Mouse (Mus musculus) liver, embryonic 16.5 days (tissue): ENCODE measurements around the gene Mef2d. TPM values are rescaled to one million over a fixed set of nuclear protein-coding genes. Genes with fewer than 3 reads are reported as not detected.

Experiments used
- ATAC-seq: fragments of 200-750 bp; cut with Nextera tagmentation; 2 replicates; pipeline ENCODE4 v1.8.0; 2017; ENCODE audit warnings: low read depth, mild to moderate bottlenecking, moderate number of reproducible peaks, moderate library complexity
- H3K27ac ChIP-seq: fragments of 300-500 bp; sonication (generic); 2 replicates; pipeline ENCODE4 v1.5.1; 2014; ENCODE audit warnings: mild to moderate bottlenecking, low read length
- H3K27me3 ChIP-seq: fragments of 300-500 bp; sonication (generic); 2 replicates; pipeline ENCODE4 v1.6.1; 2014; ENCODE audit warnings: low read depth, low read length, mixed read lengths; ENCODE audit not compliant: control insufficient read depth, insufficient read depth
- H3K36me3 ChIP-seq: fragments of 300-500 bp; sonication (generic); 2 replicates; pipeline ENCODE4 v1.6.1; 2014; ENCODE audit warnings: mild to moderate bottlenecking; ENCODE audit not compliant: control insufficient read depth, insufficient read depth
- H3K4me1 ChIP-seq: fragments of 300-500 bp; sonication (generic); 2 replicates; pipeline ENCODE4 v1.6.1; 2014; ENCODE audit warnings: low read depth, low read length, mixed read lengths; ENCODE audit not compliant: control insufficient read depth
- H3K4me2 ChIP-seq: fragments of 300-500 bp; sonication (generic); 2 replicates; pipeline ENCODE4 v1.6.1; 2014; ENCODE audit warnings: low read depth, low read length, mixed read lengths
- H3K4me3 ChIP-seq: fragments of 300-500 bp; sonication (generic); 2 replicates; pipeline ENCODE4 v1.5.1; 2014; ENCODE audit warnings: low read depth, mild to moderate bottlenecking, low read length
- H3K9ac ChIP-seq: fragments of 300-500 bp; sonication (generic); 2 replicates; pipeline ENCODE4 v1.6.1; 2014; ENCODE audit warnings: low read depth, low read length
- H3K9me3 ChIP-seq: fragments of 300-500 bp; sonication (generic); replicated peaks from 2 replicates; pipeline ENCODE4 v1.6.1; 2016; ENCODE audit warnings: low read length; ENCODE audit not compliant: control insufficient read depth
- WGBS: fragments of 180-500 bp; shearing (Covaris S2); extraction: QIAGEN DNeasy Blood & Tissue Kit; methylation state at CpG from one replicate; pipeline ENCODE4 v1.1.7; 2014; ENCODE audit not compliant: insufficient replicate concordance; 5-methylcytosine and 5-hydroxymethylcytosine counted together
- microRNA-seq: library from miRNA; unstranded; fragments of <30 nt; microRNA quantifications from one replicate; pipeline ENCODE4, GENCODE M21; 2016
- polyA plus RNA-seq: library from polyadenylated mRNA; unstranded; fragments of >200 nt; fragmentation: Nextera tagmentation; extraction: Ambion mirVana; gene quantifications from 2 replicates; pipeline ENCODE4 v1.2.1, GENCODE M21; 2015

The Mef2d gene
- polyA plus RNA-seq, 1 experiment from 2014 or later, result 7.9 TPM

DNA sequence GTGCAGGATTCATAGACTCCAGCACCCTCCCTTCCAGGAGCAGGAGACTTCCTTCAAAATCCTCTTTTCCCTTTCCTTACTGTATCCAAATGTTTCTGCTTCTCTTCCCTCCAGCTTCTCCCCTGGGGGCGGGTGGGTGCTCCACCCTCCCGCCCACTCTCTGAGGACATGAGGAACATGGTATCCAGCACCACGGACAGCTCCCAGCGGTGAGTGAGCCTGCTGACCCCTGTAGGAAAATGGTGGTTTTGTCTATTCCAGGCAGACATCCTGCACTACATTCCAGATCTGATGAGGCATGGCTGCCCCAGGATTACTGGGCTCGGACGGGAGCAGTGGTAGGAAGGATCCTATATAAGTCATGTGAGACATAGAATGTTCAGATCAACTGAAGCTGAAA, 78.7 kb downstream of the Mef2d start:
- Histone ChIP-seq H3K9me3 (no peaks in the 10 kb centered on the region), H3K4me1 (no peaks in the 10 kb centered on the region), H3K36me3 (no peaks in the 10 kb centered on the region), H3K4me3 (no peak overlapping the region), H3K27ac (no peak overlapping the region), H3K4me2 (no peak overlapping the region), H3K27me3 (peaks cover 54% of the 10 kb centered on the region), H3K9ac (no peak overlapping the region)
- WGBS, result 2% methylated on average over 6 of the region's 6 CpGs
- ATAC-seq, result no peak

Small RNA genes lying within 50 kb of the gene (microRNA-seq; reads per million reads assigned to microRNA genes)
- gene Gm25641, result not detected
- not detected for gene Mir3093
- not detected for gene Mir9-1

Other genes with a start within 250 kb of the Mef2d start
- gene Hdgf, start 236.1 kb upstream of the Mef2d start, polyA plus RNA-seq, result 53.6 and 57.1 TPM in 2 replicates
- 35.1 and 35.8 TPM in 2 replicates for gene Mrpl24, start 222.9 kb upstream of the Mef2d start, polyA plus RNA-seq
- 17.2 and 17.5 TPM in 2 replicates for gene Isg20l2, start 212.1 kb upstream of the Mef2d start, polyA plus RNA-seq
- gene Rrnad1, start 211.7 kb upstream of the Mef2d start, polyA plus RNA-seq, result 5.2 and 5.7 TPM in 2 replicates
- 0.09 and 0.25 TPM in 2 replicates for gene Crabp2, start 193.7 kb upstream of the Mef2d start, polyA plus RNA-seq
- 1.2 and 1.4 TPM in 2 replicates for gene Nes, start 171.3 kb upstream of the Mef2d start, polyA plus RNA-seq
- gene Bcan, start 142.1 kb upstream of the Mef2d start, polyA plus RNA-seq, result 0.04 TPM in 1 of 2 replicates, not detected in the other
- not detected in 2 replicates for gene Hapln2, start 114.8 kb upstream of the Mef2d start, polyA plus RNA-seq
- gene Gpatch4, start 99.3 kb upstream of the Mef2d start, polyA plus RNA-seq, result 13.2 and 14.1 TPM in 2 replicates
- 83.2 and 85.0 TPM in 2 replicates for gene Naxe, start 83.9 kb upstream of the Mef2d start, polyA plus RNA-seq
- gene Ttc24, start 64.1 kb upstream of the Mef2d start, polyA plus RNA-seq, result not detected in 2 replicates
- 7.3 and 7.6 TPM in 2 replicates for gene Iqgap3, start 60.4 kb upstream of the Mef2d start, polyA plus RNA-seq
- 4.8 and 6.3 TPM in 2 replicates for gene Rhbg, start 112.3 kb downstream of the Mef2d start, polyA plus RNA-seq
- gene Gm38392, start 144.8 kb downstream of the Mef2d start, polyA plus RNA-seq, result 0.35 TPM in 1 of 2 replicates, not detected in the other
- 4.1 and 4.7 TPM in 2 replicates for gene Tsacc, start 154.6 kb downstream of the Mef2d start, polyA plus RNA-seq
- gene Cct3, start 154.7 kb downstream of the Mef2d start, polyA plus RNA-seq, result 213 and 227 TPM in 2 replicates
- 97.1 and 97.9 TPM in 2 replicates for gene Glmp, start 182.7 kb downstream of the Mef2d start, polyA plus RNA-seq
- 1.0 and 1.4 TPM in 2 replicates for gene Tmem79, start 193.8 kb downstream of the Mef2d start, polyA plus RNA-seq
- 27.7 and 30.8 TPM in 2 replicates for gene Smg5, start 193.9 kb downstream of the Mef2d start, polyA plus RNA-seq
- 5.9 and 7.0 TPM in 2 replicates for gene Paqr6, start 222.2 kb downstream of the Mef2d start, polyA plus RNA-seq
- 0.15 and 0.69 TPM in 2 replicates for gene Bglap3, start 230.4 kb downstream of the Mef2d start, polyA plus RNA-seq
- not detected in 2 replicates for gene Bglap2, start 236.3 kb downstream of the Mef2d start, polyA plus RNA-seq
- gene Bglap, start 242.1 kb downstream of the Mef2d start, polyA plus RNA-seq, result not detected in 2 replicates